12 mouse cellular contexts compared by ENCODE assay signal in the genomic region with DNA sequence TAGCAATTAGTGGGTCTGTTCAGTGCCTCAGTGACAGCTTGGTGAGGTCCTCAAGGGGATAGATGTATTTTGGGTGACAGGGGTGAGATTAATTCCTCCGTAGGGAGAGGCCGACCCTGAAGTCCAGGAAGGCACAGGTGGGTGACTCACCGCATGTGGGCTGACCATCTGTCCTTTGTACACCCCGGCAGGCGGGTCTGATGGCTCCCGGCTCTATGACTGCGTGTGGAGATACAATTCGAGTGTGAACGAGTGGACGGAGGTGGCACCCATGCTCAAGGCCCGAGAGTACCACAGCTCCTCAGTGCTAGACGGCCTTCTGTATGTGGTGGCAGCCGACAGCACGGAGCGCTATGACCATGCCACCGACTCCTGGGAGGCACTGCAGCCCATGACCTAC. TPM values are rescaled to one million over a fixed set of nuclear protein-coding genes. Genes with fewer than 3 reads are reported as not detected.
A peak's percentile ranks its signal among the peaks of the same experiment; 100 is the strongest.
DNase-seq lines count a peak whose midpoint lies in the region; ATAC-seq and TF ChIP-seq lines count a peak whose summit lies in the region.
"Had no signal": no experiment of that assay in that cellular context is flagged by ENCODE, and none has a peak within 500 bp of the region (broad histone marks: within the 10 kb centered on the region; RNA-seq: fewer than 3 reads in every experiment).

No protein-coding gene starts in this region.

- no peak for TF ChIP-seq CTCF in heart, postnatal 0 days (IDR thresholded peaks at IDR 0.05; ENCODE audit: low read depth)
- no peak for TF ChIP-seq CTCF in ES-Bruce4 (IDR thresholded peaks at IDR 0.05; ENCODE audit: low read depth, low read length)

- 0 out of 2 replicates have a peak overlapping the region, but pooled peaks have one; percentile 89 for H3K4me3 ChIP-seq in forebrain, embryonic 10.5 days
- H3K4me3 ChIP-seq in forebrain, embryonic 14.5 days (ENCODE audit: low read depth, low read length), result no peak overlapping the region
- H3K4me3 ChIP-seq in heart, postnatal 0 days (ENCODE audit: low read depth, low read length), result peak overlapping the region; percentile 70
- 0 out of 2 replicates have a peak overlapping the region, but pooled peaks have one; percentile 7 for H3K4me3 ChIP-seq in ES-Bruce4 (ENCODE audit: low read depth, low read length)
- no peak overlapping the region for H3K4me3 ChIP-seq in liver, embryonic 16.5 days (ENCODE audit: low read depth, low read length)
- H3K4me3 ChIP-seq: layer of hippocampus, adult 2 months had no signal

- 95% methylated on average over 16 of the region's 16 CpGs for WGBS in forebrain, embryonic 10.5 days
- WGBS in forebrain, embryonic 14.5 days, result 91% methylated on average over 16 of the region's 16 CpGs
- 70% methylated on average over 16 of the region's 16 CpGs for WGBS in heart, postnatal 0 days
- WGBS in liver, embryonic 16.5 days (ENCODE audit: insufficient replicate concordance), result 92% methylated on average over 16 of the region's 16 CpGs

- no peak overlapping the region for H3K4me2 ChIP-seq in forebrain, embryonic 14.5 days (ENCODE audit: low read length)
- H3K4me2 ChIP-seq in heart, postnatal 0 days (ENCODE audit: low read depth, low read length), result peak overlapping the region; percentile 97
- 0 out of 2 replicates have a peak overlapping the region, but pooled peaks have one; percentile 100 for H3K4me2 ChIP-seq in liver, embryonic 16.5 days (ENCODE audit: low read depth, low read length)

- no peak overlapping the region for H3K9ac ChIP-seq in forebrain, embryonic 14.5 days (ENCODE audit: low read length)
- H3K9ac ChIP-seq in heart, postnatal 0 days (replicated peaks; ENCODE audit: low read depth, low read length), result no peak overlapping the region
- H3K9ac ChIP-seq in ES-Bruce4 (ENCODE audit: low read depth, poor library complexity, severe bottlenecking), result no peak overlapping the region
- H3K9ac ChIP-seq in liver, embryonic 16.5 days (ENCODE audit: low read depth, low read length), result no peak overlapping the region

- H3K9me3 ChIP-seq in forebrain, embryonic 10.5 days, result no peaks in the 10 kb centered on the region
- H3K9me3 ChIP-seq in forebrain, embryonic 14.5 days (replicated peaks; ENCODE audit: control insufficient read depth, low read length), result no peaks in the 10 kb centered on the region
- H3K9me3 ChIP-seq in heart, postnatal 0 days (replicated peaks; ENCODE audit: control insufficient read depth, low read length), result no peaks in the 10 kb centered on the region
- no peaks in the 10 kb centered on the region for H3K9me3 ChIP-seq in ES-Bruce4 (replicated peaks; ENCODE audit: control insufficient read depth, insufficient read depth, low read length, poor library complexity, severe bottlenecking)
- H3K9me3 ChIP-seq in liver, embryonic 16.5 days (replicated peaks; ENCODE audit: control insufficient read depth, low read length), result no peaks in the 10 kb centered on the region
- H3K9me3 ChIP-seq: midbrain, embryonic 10.5 days had no signal

- TF ChIP-seq POLR2A in ES-Bruce4 (IDR thresholded peaks at IDR 0.05; ENCODE audit: insufficient read depth, low read length), result no peak

- no peak for TF ChIP-seq EP300 in heart, postnatal 0 days (IDR thresholded peaks at IDR 0.05; ENCODE audit: low read depth)
- TF ChIP-seq EP300 in ES-Bruce4 (IDR thresholded peaks at IDR 0.05; ENCODE audit: insufficient read depth, low read depth, low read length), result no peak

- peaks cover 53% of the 10 kb centered on the region for H3K4me1 ChIP-seq in forebrain, embryonic 10.5 days
- H3K4me1 ChIP-seq in forebrain, embryonic 14.5 days (ENCODE audit: control insufficient read depth, insufficient read depth, low read length), result peaks cover 15% of the 10 kb centered on the region
- H3K4me1 ChIP-seq in heart, postnatal 0 days (ENCODE audit: control insufficient read depth, insufficient read depth), result peaks cover 30% of the 10 kb centered on the region
- no peaks in the 10 kb centered on the region for H3K4me1 ChIP-seq in ES-Bruce4 (ENCODE audit: control insufficient read depth, insufficient read depth, low read length)
- H3K4me1 ChIP-seq in liver, embryonic 16.5 days (ENCODE audit: control insufficient read depth, low read depth, low read length), result peaks cover 39% of the 10 kb centered on the region

- no peak for ATAC-seq in forebrain, embryonic 14.5 days
- no peak for ATAC-seq in heart, postnatal 0 days (ENCODE audit: insufficient read depth, low read depth)
- ATAC-seq in liver, embryonic 16.5 days (ENCODE audit: low read depth), result no peak
- ATAC-seq: activated CD4-positive, CD25-positive, alpha-beta regulatory T cell, adult 4 months had no signal

- peaks cover 24% of the 10 kb centered on the region for H3K27me3 ChIP-seq in forebrain, embryonic 10.5 days (ENCODE audit: poor library complexity, severe bottlenecking)
- H3K27me3 ChIP-seq in forebrain, embryonic 14.5 days (replicated peaks; ENCODE audit: control insufficient read depth, insufficient read depth, low read length), result peaks cover 11% of the 10 kb centered on the region
- H3K27me3 ChIP-seq in heart, postnatal 0 days (ENCODE audit: control insufficient read depth, insufficient read depth, low read length), result no peaks in the 10 kb centered on the region
- H3K27me3 ChIP-seq in ES-Bruce4 (ENCODE audit: control insufficient read depth, insufficient read depth, low read length, poor library complexity, severe bottlenecking), result no peaks in the 10 kb centered on the region
- peaks cover 15% of the 10 kb centered on the region for H3K27me3 ChIP-seq in liver, embryonic 16.5 days (ENCODE audit: control insufficient read depth, insufficient read depth, low read depth, low read length)

- H3K27ac ChIP-seq in forebrain, embryonic 10.5 days, result no peak overlapping the region
- no peak overlapping the region for H3K27ac ChIP-seq in forebrain, embryonic 14.5 days (ENCODE audit: low read depth, low read length)
- H3K27ac ChIP-seq in heart, postnatal 0 days (ENCODE audit: low read depth), result peak overlapping the region; percentile 96; the same call in 1 of the 2 replicates
- no peak overlapping the region for H3K27ac ChIP-seq in ES-Bruce4 (ENCODE audit: insufficient read depth, low read length)
- no peak overlapping the region for H3K27ac ChIP-seq in liver, embryonic 16.5 days (ENCODE audit: low read length)
- H3K27ac ChIP-seq: layer of hippocampus, adult 2 months; midbrain, embryonic 10.5 days had no signal

- peaks cover 55% of the 10 kb centered on the region for H3K36me3 ChIP-seq in forebrain, embryonic 10.5 days (replicated peaks)
- peaks cover 4% of the 10 kb centered on the region; the same call in 1 of the 2 replicates for H3K36me3 ChIP-seq in forebrain, embryonic 14.5 days (ENCODE audit: control insufficient read depth, insufficient read depth, low read length)
- H3K36me3 ChIP-seq in heart, postnatal 0 days (replicated peaks; ENCODE audit: control insufficient read depth, insufficient read depth, low read length), result peaks cover 34% of the 10 kb centered on the region
- peaks cover 30% of the 10 kb centered on the region for H3K36me3 ChIP-seq in ES-Bruce4 (ENCODE audit: control insufficient read depth, insufficient read depth, low read length, poor library complexity, severe bottlenecking)
- peaks cover 13% of the 10 kb centered on the region for H3K36me3 ChIP-seq in liver, embryonic 16.5 days (ENCODE audit: control insufficient read depth, insufficient read depth)

- no peak for DNase-seq in forebrain, embryonic 10.5 days (ENCODE audit: extremely low spot score, low spot score)
- DNase-seq in forebrain, embryonic 14.5 days (ENCODE audit: low spot score), result no peak
- no peak for DNase-seq in heart, postnatal 0 days (ENCODE audit: low spot score)
- no peak for DNase-seq in heart, adult 11 months
- DNase-seq in embryo, embryonic 10 days (ENCODE audit: low spot score), result no peak
- no peak for DNase-seq in frontal cortex, postnatal 36 days (ENCODE audit: low spot score in 2 of 2)
- DNase-seq: lung, postnatal 10 days had no signal

RNA-seq across cellular contexts. Expression of gene Klhl21, which starts 3.5 kb away (rescaled TPM):
- 8.1 and 8.3 TPM in 2 replicates for polyA plus RNA-seq in forebrain, embryonic 10.5 days (2016; fragmentation: Nextera tagmentation; extraction: Ambion mirVana)
- polyA plus RNA-seq in forebrain, embryonic 14.5 days (2014; fragmentation: Nextera tagmentation; extraction: Ambion mirVana), result 0.69 and 1.8 TPM in 2 replicates
- total RNA-seq in heart, postnatal 0 days (2014; rRNA removed; ENCODE audit: low replicate concordance), result 56.5 and 70.4 TPM in 2 replicates
- polyA plus RNA-seq in heart, postnatal 0 days (2015; fragmentation: Nextera tagmentation; extraction: Ambion mirVana), result 24.7 and 31.8 TPM in 2 replicates
- polyA plus RNA-seq in ES-Bruce4 (2011; ENCODE audit: insufficient read depth, insufficient read length, low read depth, missing spikeins), result 24.0 and 24.4 TPM in 2 replicates
- polyA plus RNA-seq in liver, embryonic 16.5 days (2015; fragmentation: Nextera tagmentation; extraction: Ambion mirVana), result 3.8 and 4.6 TPM in 2 replicates

RNA-seq across cellular contexts. Expression of gene Zbtb48, which starts 15.4 kb away (rescaled TPM):
- 24.1 and 24.4 TPM in 2 replicates for polyA plus RNA-seq in forebrain, embryonic 10.5 days (2016; fragmentation: Nextera tagmentation; extraction: Ambion mirVana)
- polyA plus RNA-seq in forebrain, embryonic 14.5 days (2014; fragmentation: Nextera tagmentation; extraction: Ambion mirVana), result 17.2 and 21.6 TPM in 2 replicates
- total RNA-seq in heart, postnatal 0 days (2014; rRNA removed; ENCODE audit: low replicate concordance), result 1.7 and 11.3 TPM in 2 replicates
- polyA plus RNA-seq in heart, postnatal 0 days (2015; fragmentation: Nextera tagmentation; extraction: Ambion mirVana), result 6.5 and 9.0 TPM in 2 replicates
- polyA plus RNA-seq in ES-Bruce4 (2011; ENCODE audit: insufficient read depth, insufficient read length, low read depth, missing spikeins), result 13.4 and 13.5 TPM in 2 replicates
- 8.0 and 11.1 TPM in 2 replicates for polyA plus RNA-seq in liver, embryonic 16.5 days (2015; fragmentation: Nextera tagmentation; extraction: Ambion mirVana)

RNA-seq across cellular contexts. Expression of gene Phf13, which starts 16.1 kb away (rescaled TPM):
- polyA plus RNA-seq in forebrain, embryonic 10.5 days (2016; fragmentation: Nextera tagmentation; extraction: Ambion mirVana), result 24.1 and 26.1 TPM in 2 replicates
- 11.8 and 14.6 TPM in 2 replicates for polyA plus RNA-seq in forebrain, embryonic 14.5 days (2014; fragmentation: Nextera tagmentation; extraction: Ambion mirVana)
- total RNA-seq in heart, postnatal 0 days (2014; rRNA removed; ENCODE audit: low replicate concordance), result 8.0 and 10.7 TPM in 2 replicates
- polyA plus RNA-seq in heart, postnatal 0 days (2015; fragmentation: Nextera tagmentation; extraction: Ambion mirVana), result 8.4 and 9.3 TPM in 2 replicates
- 49.7 and 52.1 TPM in 2 replicates for polyA plus RNA-seq in ES-Bruce4 (2011; ENCODE audit: insufficient read depth, insufficient read length, low read depth, missing spikeins)
- polyA plus RNA-seq in liver, embryonic 16.5 days (2015; fragmentation: Nextera tagmentation; extraction: Ambion mirVana), result 4.1 and 4.5 TPM in 2 replicates

RNA-seq across cellular contexts. Expression of gene Thap3, which starts 23.3 kb away (rescaled TPM):
- polyA plus RNA-seq in forebrain, embryonic 10.5 days (2016; fragmentation: Nextera tagmentation; extraction: Ambion mirVana), result 34.9 and 35.7 TPM in 2 replicates
- polyA plus RNA-seq in forebrain, embryonic 14.5 days (2014; fragmentation: Nextera tagmentation; extraction: Ambion mirVana), result 29.7 and 30.0 TPM in 2 replicates
- 16.9 and 23.2 TPM in 2 replicates for total RNA-seq in heart, postnatal 0 days (2014; rRNA removed; ENCODE audit: low replicate concordance)
- 22.0 and 27.4 TPM in 2 replicates for polyA plus RNA-seq in heart, postnatal 0 days (2015; fragmentation: Nextera tagmentation; extraction: Ambion mirVana)
- 20.0 and 20.7 TPM in 2 replicates for polyA plus RNA-seq in ES-Bruce4 (2011; ENCODE audit: insufficient read depth, insufficient read length, low read depth, missing spikeins)
- polyA plus RNA-seq in liver, embryonic 16.5 days (2015; fragmentation: Nextera tagmentation; extraction: Ambion mirVana), result 5.9 and 7.1 TPM in 2 replicates

RNA-seq across cellular contexts. Expression of gene Tas1r1, which starts 26.3 kb away (rescaled TPM):
- polyA plus RNA-seq in forebrain, embryonic 10.5 days (2016; fragmentation: Nextera tagmentation; extraction: Ambion mirVana), result 0.48 and 0.79 TPM in 2 replicates
- 0.32 and 0.70 TPM in 2 replicates for polyA plus RNA-seq in forebrain, embryonic 14.5 days (2014; fragmentation: Nextera tagmentation; extraction: Ambion mirVana)
- not detected in 2 replicates for total RNA-seq in heart, postnatal 0 days (2014; rRNA removed; ENCODE audit: low replicate concordance)
- polyA plus RNA-seq in heart, postnatal 0 days (2015; fragmentation: Nextera tagmentation; extraction: Ambion mirVana), result 0.07 and 0.08 TPM in 2 replicates
- polyA plus RNA-seq in ES-Bruce4 (2011; ENCODE audit: insufficient read depth, insufficient read length, low read depth, missing spikeins), result 0.38 and 0.55 TPM in 2 replicates
- 0.11 and 0.12 TPM in 2 replicates for polyA plus RNA-seq in liver, embryonic 16.5 days (2015; fragmentation: Nextera tagmentation; extraction: Ambion mirVana)
- polyA plus RNA-seq: activated CD4-positive, CD25-positive, alpha-beta regulatory T cell, adult 4 months had no signal

Comparison
In these comparisons a context has a peak if more than half of its experiments do, and no peak if none do; other contexts are left out.
1. H3K4me3 ChIP-seq: peak in forebrain, embryonic 10.5 days (single experiment), heart, postnatal 0 days (single experiment) and ES-Bruce4 (single experiment); none in forebrain, embryonic 14.5 days (single experiment) and liver, embryonic 16.5 days (single experiment).